Mouse (Mus musculus) heart, adult 2 months (tissue): ENCODE measurements around the gene Magt1.

Experiments
- CTCF ChIP-seq: fragments of 200-600 bp; IDR thresholded peaks from 2 replicates; pipeline ENCODE4 v1.8.1; 2022; ENCODE audit warnings: antibody characterized with exemption, mild to moderate bottlenecking, moderate library complexity
- EP300 ChIP-seq: fragments of 200-500 bp; IDR thresholded peaks from 2 replicates; pipeline ENCODE4 v1.6.1; 2011; ENCODE audit warnings: low read depth, low read length, control low read depth; ENCODE audit not compliant: insufficient read depth
- POLR2A ChIP-seq: fragments of 200-500 bp; IDR thresholded peaks from 2 replicates; pipeline ENCODE4 v1.6.1; 2011; ENCODE audit warnings: mild to moderate bottlenecking, low read depth, low read length, control low read depth; ENCODE audit not compliant: insufficient read depth

- TF ChIP-seq EP300 (no peak), CTCF (no peak), POLR2A (no peak; the same call in 1 of the 2 replicates)
These were observed 82.1 kb downstream of the Magt1 start for GRCm38 (mm10) chrX:105929478-105930038.
